Mouse (Mus musculus): Measurements from ENCODE around the gene Creld2.

Gene Creld2

GRCm38 (mm10) chr15:88859206-88859970 is 39.9 kb downstream of the Creld2 start:
- H3K27me3 ChIP-seq (ENCODE audit: insufficient read depth, low read length): no peaks in the 10 kb centered on the region
- peaks cover 10% of the 10 kb centered on the region for H3K36me3 ChIP-seq (ENCODE audit: insufficient read depth, low read length)
- TF ChIP-seq CTCF (conservative IDR thresholded peaks at IDR 0.05; ENCODE audit: low read length) (no peak), POU5F1 (IDR thresholded peaks at IDR 0.05; ENCODE audit: borderline replicate concordance, low read length) (no peak), NANOG (IDR thresholded peaks at IDR 0.05; ENCODE audit: borderline replicate concordance, low read length) (no peak)
- H3K9me3 ChIP-seq (ENCODE audit: low read length): no peaks in the 10 kb centered on the region
- H3K4me1 ChIP-seq (replicated peaks; ENCODE audit: low read depth, low read length): peaks cover 69% of the 10 kb centered on the region
- no peak overlapping the region for H3K4me3 ChIP-seq (replicated peaks; ENCODE audit: low read length)

GRCm38 (mm10) chr15:88860781-88861180 is 41.3 kb downstream of the Creld2 start:
- H3K36me3 ChIP-seq (ENCODE audit: insufficient read depth, low read length): peaks cover 24% of the 10 kb centered on the region
- H3K4me3 ChIP-seq (replicated peaks; ENCODE audit: low read length): peak overlapping the region; percentile 95; the same call in 1 of the 2 replicates
- H3K4me1 ChIP-seq (replicated peaks; ENCODE audit: low read depth, low read length): peaks cover 62% of the 10 kb centered on the region
- no peak for TF ChIP-seq NANOG (IDR thresholded peaks at IDR 0.05; ENCODE audit: borderline replicate concordance, low read length)
- TF ChIP-seq CTCF (conservative IDR thresholded peaks at IDR 0.05; ENCODE audit: low read length): no peak
- TF ChIP-seq POU5F1 (IDR thresholded peaks at IDR 0.05; ENCODE audit: borderline replicate concordance, low read length): no peak
- no peaks in the 10 kb centered on the region for H3K9me3 ChIP-seq (ENCODE audit: low read length)
- H3K27me3 ChIP-seq (ENCODE audit: insufficient read depth, low read length): no peaks in the 10 kb centered on the region

GRCm38 (mm10) chr15:88861772-88862622 is 42.6 kb downstream of the Creld2 start, which contains the start of gene Pim3:
Gene Pim3, plus strand, starts transcription at chr15:88862186.
- Histone ChIP-seq H3K27me3 (ENCODE audit: insufficient read depth, low read length) (no peaks in the 10 kb centered on the region), H3K4me1 (replicated peaks; ENCODE audit: low read depth, low read length) (peaks cover 62% of the 10 kb centered on the region), H3K9me3 (ENCODE audit: low read length) (no peaks in the 10 kb centered on the region), H3K4me3 (replicated peaks; ENCODE audit: low read length) (peak within 1 kb of the TSS; percentile 95), H3K36me3 (ENCODE audit: insufficient read depth, low read length) (peaks cover 36% of the 10 kb centered on the region)
- no peak for TF ChIP-seq CTCF (conservative IDR thresholded peaks at IDR 0.05; ENCODE audit: low read length)
- TF ChIP-seq POU5F1 (IDR thresholded peaks at IDR 0.05; ENCODE audit: borderline replicate concordance, low read length): no peak
- TF ChIP-seq NANOG (IDR thresholded peaks at IDR 0.05; ENCODE audit: borderline replicate concordance, low read length): no peak

GRCm38 (mm10) chr15:88862881-88863694 is 43.6 kb downstream of the Creld2 start:
- H3K4me3 ChIP-seq (replicated peaks; ENCODE audit: low read length): peak overlapping the region; percentile 95
- H3K36me3 ChIP-seq (ENCODE audit: insufficient read depth, low read length): peaks cover 39% of the 10 kb centered on the region
- H3K9me3 ChIP-seq (ENCODE audit: low read length): peaks cover 1% of the 10 kb centered on the region; the same call in 1 of the 2 replicates
- H3K27me3 ChIP-seq (ENCODE audit: insufficient read depth, low read length): no peaks in the 10 kb centered on the region
- TF ChIP-seq NANOG (IDR thresholded peaks at IDR 0.05; ENCODE audit: borderline replicate concordance, low read length) (no peak), POU5F1 (IDR thresholded peaks at IDR 0.05; ENCODE audit: borderline replicate concordance, low read length) (no peak), CTCF (conservative IDR thresholded peaks at IDR 0.05; ENCODE audit: low read length) (no peak)
- peaks cover 63% of the 10 kb centered on the region for H3K4me1 ChIP-seq (replicated peaks; ENCODE audit: low read depth, low read length)

GRCm38 (mm10) chr15:88863695-88864231 is 44.3 kb downstream of the Creld2 start:
- Histone ChIP-seq H3K36me3 (ENCODE audit: insufficient read depth, low read length) (peaks cover 39% of the 10 kb centered on the region), H3K4me1 (replicated peaks; ENCODE audit: low read depth, low read length) (peaks cover 62% of the 10 kb centered on the region), H3K27me3 (ENCODE audit: insufficient read depth, low read length) (no peaks in the 10 kb centered on the region), H3K4me3 (replicated peaks; ENCODE audit: low read length) (peak overlapping the region; percentile 95), H3K9me3 (ENCODE audit: low read length) (peaks cover 8% of the 10 kb centered on the region)
- no peak for TF ChIP-seq CTCF (conservative IDR thresholded peaks at IDR 0.05; ENCODE audit: low read length)
- TF ChIP-seq NANOG (IDR thresholded peaks at IDR 0.05; ENCODE audit: borderline replicate concordance, low read length): no peak
- no peak for TF ChIP-seq POU5F1 (IDR thresholded peaks at IDR 0.05; ENCODE audit: borderline replicate concordance, low read length)

- peak overlapping the region; percentile 95 for H3K4me3 ChIP-seq (replicated peaks; ENCODE audit: low read length)
- H3K36me3 ChIP-seq (ENCODE audit: insufficient read depth, low read length): peaks cover 44% of the 10 kb centered on the region
- H3K27me3 ChIP-seq (ENCODE audit: insufficient read depth, low read length): no peaks in the 10 kb centered on the region
- TF ChIP-seq NANOG (IDR thresholded peaks at IDR 0.05; ENCODE audit: borderline replicate concordance, low read length) (no peak), POU5F1 (IDR thresholded peaks at IDR 0.05; ENCODE audit: borderline replicate concordance, low read length) (no peak), CTCF (conservative IDR thresholded peaks at IDR 0.05; ENCODE audit: low read length) (no peak; the same call in 1 of the 2 replicates)
- peaks cover 13% of the 10 kb centered on the region for H3K9me3 ChIP-seq (ENCODE audit: low read length)
- H3K4me1 ChIP-seq (replicated peaks; ENCODE audit: low read depth, low read length): peaks cover 56% of the 10 kb centered on the region
Measured at GRCm38 (mm10) chr15:88864270-88865030, 45.0 kb downstream of the Creld2 start.

- H3K4me1 ChIP-seq (replicated peaks; ENCODE audit: low read depth, low read length): peaks cover 50% of the 10 kb centered on the region
- no peaks in the 10 kb centered on the region for H3K27me3 ChIP-seq (ENCODE audit: insufficient read depth, low read length)
- TF ChIP-seq CTCF (conservative IDR thresholded peaks at IDR 0.05; ENCODE audit: low read length): no peak
- TF ChIP-seq NANOG (IDR thresholded peaks at IDR 0.05; ENCODE audit: borderline replicate concordance, low read length): no peak
- no peak for TF ChIP-seq POU5F1 (IDR thresholded peaks at IDR 0.05; ENCODE audit: borderline replicate concordance, low read length)
- peak overlapping the region; percentile 95 for H3K4me3 ChIP-seq (replicated peaks; ENCODE audit: low read length)
- H3K9me3 ChIP-seq (ENCODE audit: low read length): peaks cover 20% of the 10 kb centered on the region
- H3K36me3 ChIP-seq (ENCODE audit: insufficient read depth, low read length): peaks cover 50% of the 10 kb centered on the region
Measured at GRCm38 (mm10) chr15:88865061-88865460, 45.6 kb downstream of the Creld2 start.
